Mouse (Mus musculus): Measurements from ENCODE around the gene Zfp410.

DNA sequence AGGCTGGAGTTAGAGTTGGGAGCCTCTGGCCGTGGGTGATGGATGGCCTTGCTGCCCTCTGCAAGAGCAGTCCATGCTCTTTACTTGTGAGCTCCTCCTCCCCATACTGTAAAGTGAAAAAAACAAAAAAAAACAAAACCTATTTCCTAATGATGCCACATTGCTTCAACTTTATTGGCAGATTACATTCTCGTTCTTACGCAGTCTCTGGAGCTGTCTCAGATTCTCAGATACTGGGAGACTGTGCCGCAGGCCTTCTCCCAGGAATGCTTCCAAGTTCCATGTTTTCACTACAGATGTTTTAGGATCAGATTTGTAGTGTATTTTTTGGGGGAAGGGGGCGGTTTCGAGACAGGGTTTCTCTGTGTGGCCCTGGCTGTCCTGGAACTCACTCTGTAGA is 48.5 kb downstream of the Zfp410 start:
- TF ChIP-seq CTCF (IDR thresholded peaks at IDR 0.05; ENCODE audit: control insufficient read depth, insufficient read depth, insufficient read length) (no peak), FOSL1 (IDR thresholded peaks at IDR 0.05; ENCODE audit: insufficient read depth, low read length, poor library complexity, severe bottlenecking) (no peak), USF1 (IDR thresholded peaks at IDR 0.05; ENCODE audit: low read depth) (no peak), MYOD1 (IDR thresholded peaks at IDR 0.05; ENCODE audit: control insufficient read depth, insufficient read length, low read depth) (no peak), MYOG (IDR thresholded peaks at IDR 0.05; ENCODE audit: control insufficient read depth, extremely low read depth, insufficient read length) (no peak), MAX (IDR thresholded peaks at IDR 0.05) (no peak)

Data from C2C12 (cell line).